Mouse (Mus musculus) embryonic facial prominence, embryonic 14.5 days (tissue): ENCODE results near the gene Trim14. TPM values are rescaled to one million over a fixed set of nuclear protein-coding genes. Genes with fewer than 3 reads are reported as not detected.

Source experiments
- ATAC-seq: fragments of 200-750 bp; cut with Nextera tagmentation; 2 replicates; pipeline ENCODE4 v1.8.0; 2017; ENCODE audit warnings: low read depth, moderate number of reproducible peaks, moderate TSS enrichment
- DNase-seq: peaks from one replicate; pipeline ENCODE4 v3.0.0-alpha.2; 2015; ENCODE audit warnings: low spot score
- H3K27ac ChIP-seq: fragments of 300-500 bp; sonication (generic); replicated peaks from 2 replicates; pipeline ENCODE4 v1.5.1; 2014; ENCODE audit warnings: low read depth, mild to moderate bottlenecking, low read length, moderate library complexity
- H3K27me3 ChIP-seq: fragments of 300-500 bp; sonication (generic); replicated peaks from 2 replicates; pipeline ENCODE4 v1.6.1; 2014; ENCODE audit warnings: low read length; ENCODE audit not compliant: control insufficient read depth, insufficient read depth
- H3K36me3 ChIP-seq: fragments of 300-500 bp; sonication (generic); 2 replicates; pipeline ENCODE4 v1.6.1; 2014; ENCODE audit warnings: low read length, mixed read lengths; ENCODE audit not compliant: control insufficient read depth, insufficient read depth
- H3K4me1 ChIP-seq: fragments of 300-500 bp; sonication (generic); 2 replicates; pipeline ENCODE4 v1.6.1; 2014; ENCODE audit warnings: antibody characterized with exemption, low read length; ENCODE audit not compliant: control insufficient read depth, insufficient read depth
- H3K4me2 ChIP-seq: fragments of 300-500 bp; sonication (generic); 2 replicates; pipeline ENCODE4 v1.6.1; 2014; ENCODE audit warnings: low read depth, mild to moderate bottlenecking, low read length, moderate library complexity, mixed read lengths
- H3K4me3 ChIP-seq: fragments of 300-500 bp; sonication (generic); 2 replicates; pipeline ENCODE4 v1.5.1; 2014; ENCODE audit warnings: low read depth, mild to moderate bottlenecking, low read length
- H3K9ac ChIP-seq: fragments of 300-500 bp; sonication (generic); 2 replicates; pipeline ENCODE4 v1.6.1; 2014; ENCODE audit warnings: low read depth, mild to moderate bottlenecking, low read length, moderate library complexity, mixed read lengths
- H3K9me3 ChIP-seq: fragments of 300-500 bp; sonication (generic); 2 replicates; pipeline ENCODE4 v1.6.1; 2016; ENCODE audit warnings: low read length; ENCODE audit not compliant: control insufficient read depth
- WGBS: fragments of 180-500 bp; shearing (Covaris S2); extraction: QIAGEN DNeasy Blood & Tissue Kit; methylation state at CpG from one replicate; pipeline ENCODE4 v1.1.7; 2014; 5-methylcytosine and 5-hydroxymethylcytosine counted together
- polyA plus RNA-seq: library from polyadenylated mRNA; unstranded; fragments of >200 nt; fragmentation: Nextera tagmentation; extraction: Ambion mirVana; gene quantifications from 2 replicates; pipeline ENCODE4 v1.2.1, GENCODE M21; 2014

Gene Trim14
- polyA plus RNA-seq, 1 experiment from 2014 or later, result 2.9 TPM

DNA sequence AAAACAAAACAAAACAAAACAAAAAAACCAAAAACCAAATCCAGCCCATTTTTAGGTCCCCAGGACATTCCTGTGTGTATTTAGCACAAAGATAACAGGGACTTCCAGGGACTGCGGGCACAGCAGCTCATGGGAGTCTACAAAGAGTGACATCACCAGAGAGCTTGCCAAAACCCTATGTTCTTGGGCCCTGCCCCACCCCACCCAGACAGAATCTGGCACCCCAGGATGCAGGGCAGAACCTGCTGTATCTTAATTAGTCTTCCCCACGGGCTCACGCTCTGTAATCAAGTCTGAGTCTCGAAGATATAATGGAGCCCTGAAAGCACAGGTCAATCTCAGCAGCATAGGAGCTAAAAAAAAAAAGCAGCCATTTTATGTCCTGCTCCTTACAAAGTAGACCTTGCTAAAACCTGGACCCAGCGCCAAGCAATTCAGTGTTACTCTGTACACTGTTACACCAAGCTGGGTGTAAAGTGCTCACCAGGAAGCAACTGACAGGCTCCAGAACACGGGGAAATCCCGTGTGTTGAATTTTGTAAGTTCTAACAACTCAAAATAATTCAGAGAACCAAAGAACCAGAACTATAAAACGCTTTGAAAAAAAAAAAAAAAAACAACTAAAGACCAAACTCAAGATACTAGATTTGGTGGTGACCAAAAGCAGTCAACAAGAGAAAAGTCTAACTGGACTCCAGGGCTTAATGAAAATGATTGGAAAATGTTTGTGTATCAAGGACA lies 31.2 kb upstream of the Trim14 start:
- no peaks in the 10 kb centered on the region for H3K36me3 ChIP-seq
- 76% methylated on average over 8 of the region's 8 CpGs for WGBS
- H3K9ac ChIP-seq, result no peak overlapping the region
- H3K4me1 ChIP-seq, result no peaks in the 10 kb centered on the region
- no peaks in the 10 kb centered on the region for H3K27me3 ChIP-seq
- 0 out of 2 replicates have a peak, but pooled peaks cover 8% of the 10 kb centered on the region for H3K9me3 ChIP-seq
- H3K27ac ChIP-seq, result no peak overlapping the region
- no peak for ATAC-seq
- no peak for DNase-seq
- no peak overlapping the region for H3K4me3 ChIP-seq
- H3K4me2 ChIP-seq, result no peak overlapping the region

DNA sequence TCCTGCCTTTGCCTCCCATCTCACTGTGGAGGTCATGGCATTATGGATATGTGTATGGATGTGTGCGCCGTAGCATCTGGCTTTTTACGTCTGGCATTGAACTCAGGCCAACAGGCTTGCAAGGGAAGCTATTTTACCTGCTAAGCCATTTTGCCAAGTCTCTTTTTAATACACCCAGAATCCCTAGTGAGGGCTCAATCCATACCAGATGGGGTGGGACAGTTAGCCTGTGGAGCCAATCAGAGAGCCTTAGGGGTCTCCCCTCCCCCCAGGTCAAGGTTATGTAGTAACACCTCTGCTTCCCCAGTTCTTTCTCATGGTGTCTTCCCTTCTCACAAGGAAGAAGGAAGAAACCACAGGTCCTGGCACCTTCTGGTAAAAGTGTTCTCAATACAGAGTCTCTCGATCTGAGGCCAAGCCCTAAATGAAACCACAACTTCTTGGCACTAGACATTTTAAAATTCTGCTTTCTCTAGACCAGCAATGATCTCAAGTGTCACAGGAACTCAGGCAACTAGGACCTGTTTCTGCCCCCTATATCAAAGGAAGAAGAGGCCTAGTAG lies 29.5 kb upstream of the Trim14 start:
- no peak for DNase-seq
- Histone ChIP-seq H3K36me3 (no peaks in the 10 kb centered on the region), H3K27ac (no peak overlapping the region), H3K4me1 (no peaks in the 10 kb centered on the region), H3K27me3 (no peaks in the 10 kb centered on the region), H3K4me2 (no peak overlapping the region), H3K9me3 (no peaks in the 10 kb centered on the region), H3K4me3 (no peak overlapping the region), H3K9ac (no peak overlapping the region)
- 77% methylated on average over 4 of the region's 4 CpGs for WGBS
- no peak for ATAC-seq

DNA sequence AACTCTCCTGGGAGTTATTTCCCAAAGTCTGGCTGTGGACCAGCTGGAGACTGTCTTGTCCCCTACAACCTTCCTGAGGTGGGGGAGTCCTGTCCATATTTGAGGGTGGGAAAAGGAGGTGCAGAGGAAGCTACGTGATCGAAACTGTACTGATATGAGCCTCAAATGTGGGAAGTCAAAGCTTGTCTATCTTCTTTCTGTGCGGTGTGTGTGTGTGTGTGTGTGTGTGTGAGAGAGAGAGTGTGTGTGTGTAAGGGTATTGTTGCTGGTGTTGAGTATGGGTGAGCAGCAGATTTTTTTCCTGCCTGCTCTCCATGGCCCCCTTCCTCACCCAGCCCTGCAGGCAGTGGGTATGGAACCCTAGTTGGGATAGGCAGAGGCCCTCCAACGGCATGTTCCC lies 28.3 kb upstream of the Trim14 start:
- WGBS, result 92% methylated on average over 4 of the region's 4 CpGs

DNA sequence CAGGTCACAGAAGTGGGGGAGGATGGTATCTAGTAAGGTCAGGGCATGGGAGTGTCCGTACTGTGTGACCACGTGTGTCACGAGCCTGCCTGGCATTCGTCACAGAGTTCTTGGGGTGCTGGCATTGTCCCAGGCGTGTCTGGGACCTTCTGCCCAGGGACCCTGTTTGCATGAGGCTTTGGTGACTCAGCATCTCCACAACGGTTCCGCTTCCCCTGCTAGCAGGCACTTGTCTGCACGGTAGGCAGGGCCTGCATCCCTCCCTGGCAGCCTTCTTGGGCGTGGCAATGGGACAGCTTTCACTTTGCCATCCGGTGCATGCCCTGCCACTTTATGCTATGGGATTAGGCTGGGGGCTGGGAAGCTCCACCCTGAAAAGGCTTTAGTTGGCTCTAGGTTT lies 27.9 kb upstream of the Trim14 start:
- H3K27me3 ChIP-seq, result no peaks in the 10 kb centered on the region
- no peaks in the 10 kb centered on the region for H3K9me3 ChIP-seq
- DNase-seq, result peak; percentile 46
- no peak overlapping the region for H3K4me2 ChIP-seq
- WGBS, result 77% methylated on average over 10 of the region's 10 CpGs
- no peaks in the 10 kb centered on the region for H3K36me3 ChIP-seq
- H3K27ac ChIP-seq, result no peak overlapping the region
- no peaks in the 10 kb centered on the region for H3K4me1 ChIP-seq
- no peak overlapping the region for H3K4me3 ChIP-seq
- no peak for ATAC-seq
- H3K9ac ChIP-seq, result no peak overlapping the region

More for the DNA sequence above, 28.3 kb upstream of the Trim14 start:
- Histone ChIP-seq H3K9me3 (no peaks in the 10 kb centered on the region), H3K27ac (no peak overlapping the region), H3K36me3 (no peaks in the 10 kb centered on the region), H3K4me1 (no peaks in the 10 kb centered on the region), H3K27me3 (no peaks in the 10 kb centered on the region), H3K4me2 (no peak overlapping the region), H3K4me3 (no peak overlapping the region), H3K9ac (no peak overlapping the region)
- no peak for ATAC-seq
- DNase-seq, result no peak

DNA sequence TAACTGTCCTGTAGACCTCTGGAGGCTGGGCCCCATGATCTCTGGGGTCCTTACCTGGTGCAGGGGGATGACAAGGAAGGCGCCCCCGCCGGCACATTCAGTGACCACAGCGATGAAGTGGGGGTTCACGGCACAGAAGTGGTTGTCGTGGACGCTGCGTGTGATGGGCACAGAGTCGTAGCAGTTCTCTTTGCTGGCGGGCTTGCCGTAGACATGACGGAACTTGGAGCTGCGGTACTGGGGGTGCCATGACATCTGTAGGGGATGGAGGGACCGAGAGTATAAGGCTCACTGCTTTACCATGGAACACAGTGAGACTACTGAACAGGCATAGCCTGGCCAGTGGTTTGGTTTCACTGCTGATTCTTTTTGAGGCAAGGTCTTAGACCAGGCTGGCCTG lies 26.9 kb upstream of the Trim14 start:
- H3K9ac ChIP-seq, result no peak overlapping the region
- DNase-seq, result no peak
- H3K36me3 ChIP-seq, result no peaks in the 10 kb centered on the region
- no peaks in the 10 kb centered on the region for H3K27me3 ChIP-seq
- WGBS, result 92% methylated on average over 14 of the region's 14 CpGs
- H3K4me2 ChIP-seq, result no peak overlapping the region
- H3K27ac ChIP-seq, result no peak overlapping the region
- no peaks in the 10 kb centered on the region for H3K9me3 ChIP-seq
- H3K4me3 ChIP-seq, result no peak overlapping the region
- H3K4me1 ChIP-seq, result no peaks in the 10 kb centered on the region
- ATAC-seq, result no peak

DNA sequence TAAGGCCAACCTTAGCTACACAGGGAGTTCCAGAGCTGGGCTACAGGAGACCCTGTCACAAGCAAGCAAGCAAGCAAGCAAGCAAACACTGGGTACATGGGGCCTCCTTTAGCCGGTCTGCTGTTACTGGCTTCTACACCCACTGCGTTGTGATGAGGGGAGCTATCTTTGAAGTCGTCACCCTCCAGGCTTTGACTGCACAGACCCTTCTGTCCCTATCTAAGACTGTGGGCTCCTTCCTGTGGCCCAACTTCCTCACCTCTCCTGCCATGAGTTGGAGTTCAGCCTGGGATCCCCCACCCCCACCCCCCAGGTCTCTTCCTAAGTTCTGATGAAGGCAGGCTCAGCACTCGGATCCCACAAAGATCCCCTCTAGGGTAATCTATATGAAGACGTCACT lies 26.1 kb upstream of the Trim14 start:
- no peak overlapping the region for H3K4me2 ChIP-seq
- no peak overlapping the region for H3K9ac ChIP-seq
- 71% methylated on average over 5 of the region's 5 CpGs for WGBS

DNA sequence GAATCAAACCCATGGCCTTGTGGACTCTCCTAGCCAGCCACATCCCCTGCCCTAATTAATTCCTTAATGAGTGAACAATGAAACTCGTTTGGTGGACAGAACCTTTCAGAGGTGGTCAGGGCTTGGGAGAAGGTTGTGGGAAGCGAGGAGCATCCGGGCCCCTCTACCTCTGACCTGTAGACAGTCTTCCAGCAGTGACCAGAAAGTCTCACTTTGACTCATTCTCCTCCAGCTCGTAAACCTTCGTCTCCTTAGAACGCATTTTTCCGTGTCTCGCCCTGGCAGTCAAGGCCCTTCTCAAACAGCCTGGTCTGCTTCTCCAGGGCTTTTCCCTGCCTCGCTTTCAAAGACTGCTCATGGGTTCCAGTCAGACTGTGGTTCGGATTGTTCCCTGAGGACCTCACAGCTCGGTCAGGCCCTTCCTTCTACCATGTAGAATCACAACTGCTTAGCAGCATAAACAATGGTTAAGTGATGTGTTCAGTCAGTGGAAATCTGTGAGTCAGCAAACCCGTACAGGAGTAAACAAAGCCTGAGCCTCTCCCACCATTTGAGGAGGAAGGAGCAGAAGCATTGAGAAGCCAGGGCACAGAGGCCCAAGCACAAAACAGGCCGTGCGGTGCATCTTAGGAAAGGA lies 24.2 kb upstream of the Trim14 start:
- H3K4me1 ChIP-seq, result no peaks in the 10 kb centered on the region
- DNase-seq (no peak), ATAC-seq (no peak)
- WGBS, result 81% methylated on average over 14 of the region's 14 CpGs
- no peak overlapping the region for H3K4me2 ChIP-seq
- H3K27me3 ChIP-seq, result no peaks in the 10 kb centered on the region
- H3K27ac ChIP-seq, result no peak overlapping the region
- H3K9me3 ChIP-seq, result no peaks in the 10 kb centered on the region
- no peak overlapping the region for H3K9ac ChIP-seq
- H3K36me3 ChIP-seq, result no peaks in the 10 kb centered on the region
- H3K4me3 ChIP-seq, result no peak overlapping the region

More for the DNA sequence above, 26.1 kb upstream of the Trim14 start:
- no peaks in the 10 kb centered on the region for H3K4me1 ChIP-seq
- no peak for DNase-seq
- ATAC-seq, result no peak
- no peaks in the 10 kb centered on the region for H3K27me3 ChIP-seq
- no peaks in the 10 kb centered on the region for H3K9me3 ChIP-seq
- H3K4me3 ChIP-seq, result no peak overlapping the region
- H3K27ac ChIP-seq, result no peak overlapping the region
- no peaks in the 10 kb centered on the region for H3K36me3 ChIP-seq

DNA sequence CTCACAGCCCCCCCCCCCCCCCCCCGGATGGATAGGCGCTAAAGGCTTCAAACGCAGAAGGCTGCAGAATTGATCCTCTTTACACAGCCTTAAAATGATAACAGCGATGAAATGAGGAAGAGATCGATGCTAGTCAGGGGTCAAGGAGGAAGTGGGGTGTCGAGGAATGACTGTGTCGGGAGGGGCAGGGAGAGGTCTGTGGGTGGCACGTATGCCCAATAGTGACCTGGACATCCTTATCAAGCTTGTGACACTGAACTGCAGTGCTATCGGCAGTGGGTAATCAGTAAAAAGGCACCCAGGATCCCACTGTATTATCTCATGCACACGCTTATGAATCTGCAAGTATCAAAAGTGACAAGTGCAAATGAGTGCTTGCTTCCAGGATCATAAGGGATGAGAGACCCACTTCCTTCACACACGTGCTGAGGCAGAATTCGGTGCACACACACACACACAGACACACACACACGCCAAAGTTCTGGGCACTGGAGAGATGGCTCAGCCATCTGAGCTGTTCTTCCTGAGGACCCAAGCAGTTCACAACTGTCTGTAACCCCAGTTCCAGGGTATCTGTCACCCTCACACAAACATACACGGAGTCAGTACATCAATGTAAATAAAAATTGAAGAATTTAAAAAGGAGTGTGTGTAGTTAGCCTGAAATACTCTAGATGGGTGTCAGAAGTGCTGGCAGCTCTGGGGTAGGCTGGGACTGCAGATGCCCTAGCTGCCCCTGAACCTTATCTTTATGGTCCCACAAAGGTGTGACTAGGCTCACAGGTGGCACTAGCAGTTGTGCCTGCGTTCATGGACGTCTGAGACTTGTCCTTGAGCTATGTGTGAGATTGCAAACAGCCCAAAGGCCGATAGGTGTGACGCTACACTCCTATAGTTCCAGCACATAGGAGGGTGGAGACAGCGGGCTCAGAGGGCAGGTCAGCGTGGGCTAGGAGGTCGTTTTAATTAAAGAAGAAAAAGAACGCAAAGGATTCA lies 23.0 kb upstream of the Trim14 start:
- Histone ChIP-seq H3K4me2 (no peak overlapping the region), H3K36me3 (no peaks in the 10 kb centered on the region), H3K9ac (no peak overlapping the region), H3K27ac (no peak overlapping the region), H3K4me1 (no peaks in the 10 kb centered on the region), H3K27me3 (no peaks in the 10 kb centered on the region), H3K4me3 (no peak overlapping the region), H3K9me3 (no peaks in the 10 kb centered on the region)
- WGBS, result 78% methylated on average over 22 of the region's 22 CpGs
- DNase-seq (no peak), ATAC-seq (no peak)
